Mouse (Mus musculus) megakaryocyte-erythroid progenitor cell, adult 5-6 weeks (primary cell): ENCODE data around the gene Atl1. TPM values are rescaled to one million over a fixed set of nuclear protein-coding genes. Genes with fewer than 3 reads are reported as not detected.

ENCODE experiments used
- ATAC-seq: replicated peaks from 2 replicates; pipeline ENCODE4 v1.8.0; 2016; ENCODE audit warnings: mild to moderate bottlenecking, inconsistent platforms; ENCODE audit not compliant: severe bottlenecking, poor library complexity, low FRiP score, low TSS enrichment
- total RNA-seq, 2 experiments: library from RNA; stranded (forward) in 1 of 2; stranded (reverse) in 1 of 2; fragments of 200-1000, 215-1000 nt in 1 of 2; fragments of >200 nt in 1 of 2; fragmentation: Nextera tagmentation in 1 of 2; gene quantifications; 2 replicates each; pipeline ENCODE4 v1.2.3; 2014 to 2017

Atl1 gene
- total RNA-seq, 2 experiments from 2014 or later, result 3.1 to 3.4 TPM

GRCm38 (mm10) chr12:69879739-69880138, 12.7 kb upstream of the Atl1 start:
- no peak for ATAC-seq

DNA sequence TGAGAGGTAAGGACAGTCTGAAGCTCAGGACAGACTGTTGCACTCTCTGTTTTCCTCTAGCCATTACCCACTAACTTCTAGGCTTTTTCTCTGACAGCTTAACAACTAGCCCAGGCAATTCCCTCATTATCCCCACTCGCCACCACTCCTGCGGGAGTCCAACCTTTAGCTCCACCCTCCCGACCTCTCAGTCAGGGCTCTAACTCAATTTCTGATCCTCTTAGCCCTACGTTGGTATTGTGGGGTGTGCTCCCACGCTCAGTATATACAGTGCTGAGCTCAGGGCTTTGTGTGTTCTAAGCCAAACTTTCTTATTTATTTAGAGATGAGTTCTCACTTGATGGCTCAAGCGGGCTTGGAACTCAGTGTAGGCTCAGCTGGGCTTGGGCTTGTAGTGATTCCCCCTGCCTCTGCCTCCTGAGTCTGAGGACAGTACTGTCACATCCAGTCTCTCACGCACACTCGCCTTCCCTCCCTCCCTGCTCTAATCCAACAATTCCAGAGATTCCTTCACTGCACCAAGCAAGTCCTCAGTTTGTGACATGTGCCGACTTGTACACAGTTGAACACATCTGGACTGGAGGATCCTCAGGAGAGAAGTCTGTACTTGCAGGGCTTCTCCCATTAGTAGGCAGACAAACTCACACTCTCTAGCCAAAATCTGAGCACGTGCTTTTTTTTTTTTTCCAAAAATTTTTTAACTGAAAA, 11.1 kb upstream of the Atl1 start:
- no peak for ATAC-seq

DNA sequence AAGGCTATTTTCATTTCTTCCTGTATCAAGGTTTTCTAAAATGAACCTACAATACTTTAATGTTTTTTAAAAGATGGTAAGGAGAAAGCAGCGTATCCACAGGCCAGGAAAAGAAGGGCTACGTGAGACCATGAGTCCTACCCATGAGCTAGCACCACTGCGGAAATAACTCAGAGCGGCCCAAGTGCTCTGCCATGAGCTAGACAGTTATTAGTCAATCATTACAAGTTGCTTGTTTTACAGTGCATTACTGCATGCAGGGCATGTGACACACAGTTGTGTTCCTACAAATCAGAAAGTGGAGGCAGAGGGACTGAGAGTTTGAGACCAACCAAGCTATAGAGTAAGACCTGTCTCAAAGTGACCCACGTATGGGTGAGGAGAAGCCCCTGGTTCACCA, 8.4 kb upstream of the Atl1 start:
- ATAC-seq, result no peak

- ATAC-seq, result no peak
These were observed 7.1 kb upstream of the Atl1 start for GRCm38 (mm10) chr12:69885170-69885923.

- no peak for ATAC-seq
These were observed 4.6 kb upstream of the Atl1 start for GRCm38 (mm10) chr12:69887776-69888175.

DNA sequence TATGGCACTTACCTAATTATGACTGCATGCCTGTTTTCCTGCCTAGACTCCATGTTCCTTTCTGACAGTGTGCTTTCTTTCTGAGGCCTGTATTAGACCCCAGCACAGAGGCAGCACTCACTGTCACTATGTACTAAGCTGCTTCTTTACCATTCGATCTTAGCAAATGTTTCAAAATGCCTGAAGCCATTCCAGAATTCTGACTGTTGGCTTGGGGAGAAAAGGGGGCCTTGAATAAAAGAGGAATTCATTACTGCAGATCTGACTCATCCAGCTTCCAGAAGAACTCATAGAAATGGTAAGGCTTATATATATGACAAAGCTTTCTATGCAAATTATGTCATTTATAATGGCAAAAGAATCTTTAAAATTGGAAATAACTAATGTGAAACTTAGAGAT, 4.1 kb upstream of the Atl1 start:
- no peak for ATAC-seq

DNA sequence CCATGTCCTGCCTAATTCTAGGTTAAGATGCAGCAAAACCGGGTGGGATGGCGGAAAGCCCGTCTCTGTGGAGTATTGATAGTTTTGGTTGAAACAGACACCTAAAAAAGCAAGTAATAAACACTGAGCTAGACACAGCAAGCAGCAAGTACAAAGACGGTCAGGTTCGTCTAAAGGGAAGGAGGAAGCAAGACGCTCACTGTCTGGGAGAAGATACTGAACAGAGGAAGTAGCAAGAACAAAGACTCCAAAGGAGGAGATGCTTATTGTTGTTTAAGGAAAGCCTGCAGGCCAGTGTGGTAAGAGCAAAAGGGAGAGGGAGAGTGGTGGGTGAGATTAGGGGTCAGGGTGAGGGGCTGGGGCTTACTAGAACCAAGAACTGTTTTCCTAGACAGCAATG, 2.4 kb upstream of the Atl1 start:
- no peak for ATAC-seq

DNA sequence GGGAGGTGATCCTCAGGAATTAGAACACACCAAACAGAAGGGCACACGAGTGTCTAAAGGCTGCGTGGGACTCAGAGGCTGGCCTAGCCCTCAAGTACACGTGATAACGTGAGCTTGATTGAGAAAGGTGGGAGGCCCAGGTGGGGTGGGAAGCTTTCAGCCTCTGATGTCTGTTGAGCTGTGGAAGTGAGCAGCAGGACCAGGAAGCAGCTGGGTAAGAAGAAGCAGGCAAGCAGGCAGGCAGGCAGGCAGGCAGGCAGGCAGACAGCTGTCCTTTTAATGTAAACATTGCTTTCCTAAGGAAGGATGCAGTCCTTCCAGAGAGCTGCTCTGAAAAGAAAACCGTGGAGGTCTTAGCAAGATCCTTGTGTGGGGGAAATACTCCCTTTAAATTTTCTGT, 1.9 kb upstream of the Atl1 start:
- ATAC-seq, result no peak

- no peak for ATAC-seq
These were observed 693 bp upstream of the Atl1 start for GRCm38 (mm10) chr12:69891721-69892120.

GRCm38 (mm10) chr12:69893927-69894326, 1.5 kb downstream of the Atl1 start:
- ATAC-seq, result no peak

DNA sequence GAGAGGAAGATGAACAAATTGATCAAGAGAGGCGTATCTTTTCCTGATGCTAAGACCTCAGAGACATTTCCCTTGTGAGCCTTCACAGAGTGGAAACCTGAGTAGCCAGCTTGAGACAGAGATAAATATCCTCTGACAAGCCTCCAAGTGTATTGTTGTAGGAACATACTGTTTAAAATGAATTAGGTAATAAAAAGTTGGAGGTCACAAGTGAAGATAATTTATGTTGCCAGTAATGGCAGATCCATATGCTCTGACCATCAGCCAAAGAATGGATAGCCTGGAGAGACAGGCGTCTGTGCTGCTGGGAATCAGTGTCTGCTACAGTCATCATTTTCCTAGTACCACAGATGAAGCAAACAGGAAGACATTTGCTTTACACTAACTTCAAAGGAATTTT, 2.6 kb downstream of the Atl1 start:
- no peak for ATAC-seq

DNA sequence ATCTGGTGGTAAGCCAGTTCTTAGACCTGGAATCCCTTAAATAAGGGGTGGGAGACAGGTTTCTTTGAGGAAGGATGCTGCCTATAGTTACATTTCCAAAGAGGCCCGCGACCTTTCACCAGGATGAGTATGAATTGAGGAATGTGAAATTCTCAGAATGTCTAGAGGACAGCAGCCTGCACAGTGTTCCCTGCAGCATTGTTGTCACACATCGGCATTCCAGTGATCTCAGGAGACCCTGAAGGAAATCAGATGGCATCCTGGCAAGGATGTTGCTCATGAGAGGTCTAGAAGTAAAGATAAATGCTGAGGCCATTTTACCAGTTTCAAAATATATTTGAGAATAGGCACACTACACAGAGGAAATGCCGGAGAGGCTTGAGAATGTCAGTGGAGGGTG, 5.7 kb downstream of the Atl1 start:
- ATAC-seq, result no peak

DNA sequence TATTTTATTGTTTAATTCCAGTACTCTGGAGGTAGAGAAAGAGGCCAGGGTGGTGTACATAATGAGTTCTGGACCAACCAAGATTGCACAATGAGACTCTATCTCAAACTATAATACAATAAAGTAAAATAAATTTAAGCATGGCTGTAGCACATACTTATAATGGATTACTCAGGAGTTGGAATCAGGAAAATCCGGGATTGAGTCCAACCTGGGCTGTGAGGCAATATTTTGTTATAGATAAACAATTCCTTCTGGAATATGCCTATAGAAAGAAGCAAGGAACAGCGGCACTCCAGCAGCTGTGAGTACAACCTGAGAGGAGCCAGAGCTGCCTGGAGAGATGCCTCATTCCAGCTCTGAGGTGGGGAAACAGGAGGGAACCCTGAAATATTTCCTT, 12.6 kb downstream of the Atl1 start:
- ATAC-seq, result no peak

GRCm38 (mm10) chr12:69907667-69908510, 15.5 kb downstream of the Atl1 start:
- peak; percentile 92 for ATAC-seq

GRCm38 (mm10) chr12:69908511-69908900, 16.1 kb downstream of the Atl1 start:
- ATAC-seq, result peak; percentile 46; the same call in 1 of the 2 replicates

GRCm38 (mm10) chr12:69911906-69912305, 19.5 kb downstream of the Atl1 start:
- no peak for ATAC-seq

- ATAC-seq, result no peak
These were observed 20.3 kb downstream of the Atl1 start for GRCm38 (mm10) chr12:69912737-69913136.

DNA sequence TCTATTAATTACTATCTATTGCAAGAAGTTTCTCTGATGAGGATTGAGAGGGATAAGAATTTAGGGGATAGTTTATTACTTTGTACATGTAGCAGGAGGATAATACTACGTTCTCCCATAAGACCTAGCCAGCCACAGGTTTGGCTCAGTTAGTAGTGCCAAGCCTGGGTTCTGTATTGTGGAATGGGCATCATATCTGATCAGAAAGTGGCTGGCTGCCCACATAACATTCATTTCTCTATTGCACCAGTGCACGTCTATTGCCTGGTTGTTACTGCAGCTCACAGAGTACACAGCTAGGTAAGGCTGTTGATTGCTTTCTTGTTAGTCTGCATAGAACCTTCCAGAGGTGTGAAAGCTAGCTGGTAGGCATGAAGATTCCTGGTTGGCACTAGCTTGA, 25.5 kb downstream of the Atl1 start:
- peak; percentile 65 for ATAC-seq

- ATAC-seq, result no peak
These were observed 29.7 kb downstream of the Atl1 start for GRCm38 (mm10) chr12:69922099-69922498.

GRCm38 (mm10) chr12:69923128-69923527, 30.7 kb downstream of the Atl1 start:
- peak; percentile 56 for ATAC-seq
